Mouse (Mus musculus): Measurements from ENCODE around the gene Pnpla1. TPM values are rescaled to one million over a fixed set of nuclear protein-coding genes. Genes with fewer than 3 reads are reported as not detected.

Gene Pnpla1
- total and polyA plus RNA-seq, 3 experiments, result not detected

DNA sequence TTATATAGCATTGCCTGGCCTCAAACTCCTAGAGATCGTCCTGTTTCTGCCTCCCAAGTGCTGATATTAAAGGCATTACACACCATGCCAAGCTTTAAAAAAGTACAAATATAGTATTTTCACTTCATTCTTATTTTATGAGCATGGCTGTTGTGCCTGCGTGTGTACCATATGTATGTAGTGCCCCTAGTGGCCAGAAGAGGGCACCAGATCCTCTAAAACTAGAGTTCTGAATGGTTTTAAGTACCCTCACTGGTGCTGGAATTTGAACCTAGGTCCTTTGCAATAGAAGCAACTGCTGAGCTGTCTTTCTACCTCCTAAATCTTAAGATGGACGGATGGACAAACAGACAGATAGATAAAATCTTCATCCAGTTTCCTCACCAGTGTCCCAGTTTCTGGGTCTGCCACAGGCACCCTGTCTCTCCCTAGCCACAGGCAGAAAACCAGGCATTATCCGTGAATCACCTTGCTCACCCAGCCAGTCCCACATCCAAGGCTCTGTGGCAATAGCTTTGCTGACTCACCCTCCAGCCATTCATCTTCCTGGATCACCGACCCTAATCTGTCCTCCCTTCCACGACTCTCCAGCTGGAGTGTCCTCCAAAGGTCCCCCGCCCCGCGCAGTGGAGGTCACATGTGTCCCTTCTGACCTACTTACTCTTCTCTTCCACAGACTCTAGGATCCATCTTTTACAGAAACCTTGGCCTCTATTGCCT is 2.9 kb upstream of the Pnpla1 start:
- DNase-seq (ENCODE audit: extremely low read depth), result peak; percentile 40

GRCm38 (mm10) chr17:28856030-28856429 is 2.2 kb upstream of the Pnpla1 start:
- Histone ChIP-seq H3K27me3 (replicated peaks) (no peaks in the 10 kb centered on the region), H3K4me1 (ENCODE audit: control insufficient read depth in 1 of 2, insufficient read depth in 2 of 2) (no peaks in the 10 kb centered on the region), H3K9ac (ENCODE audit: insufficient read depth, low read depth) (no peak overlapping the region), H3K4me3 (replicated peaks in 1 of 3; ENCODE audit: low read depth in 2 of 3, low read length in 2 of 3, poor library complexity in 1 of 3) (no peak overlapping the region), H3K27ac (ENCODE audit: insufficient read depth, low read depth) (no peak overlapping the region), H3K79me2 (replicated peaks; ENCODE audit: control insufficient read depth, extremely low read depth, insufficient read depth, poor library complexity, severe bottlenecking) (no peaks in the 10 kb centered on the region), H3K9me3 (replicated peaks; ENCODE audit: low read length) (peaks cover 12% of the 10 kb centered on the region), H3K36me3 (replicated peaks in 1 of 2; ENCODE audit: control insufficient read depth in 1 of 2, insufficient read depth in 1 of 2, low read length in 1 of 2) (no peaks in the 10 kb centered on the region), H3K4me2 (ENCODE audit: insufficient read depth, low read depth, poor library complexity, severe bottlenecking) (no peak overlapping the region)
- no peak for TF ChIP-seq USF1 (IDR thresholded peaks at IDR 0.05; ENCODE audit: low read depth, low read length)
- TF ChIP-seq E2F4 (IDR thresholded peaks at IDR 0.05; ENCODE audit: insufficient replicate concordance, low read depth, low read length), result no peak
- TF ChIP-seq ELF1 (IDR thresholded peaks at IDR 0.05; ENCODE audit: low read depth, low read length), result no peak
- no peak for TF ChIP-seq MAZ (IDR thresholded peaks at IDR 0.05; ENCODE audit: low read depth, low read length)
- no peak for TF ChIP-seq PAX5 (IDR thresholded peaks at IDR 0.05; ENCODE audit: low read length)
- TF ChIP-seq ZMIZ1 (IDR thresholded peaks at IDR 0.05; ENCODE audit: low read depth, low read length), result no peak
- no peak for TF ChIP-seq JUND (conservative IDR thresholded peaks at IDR 0.05; ENCODE audit: low read depth, low read length)
- TF ChIP-seq CHD1 (IDR thresholded peaks at IDR 0.05; ENCODE audit: low read depth, low read length), result no peak
- no peak for TF ChIP-seq MAFK (IDR thresholded peaks at IDR 0.05; ENCODE audit: insufficient replicate concordance, low read length)
- dilution Hi-C loops (cut with MboI; ENCODE audit: extremely low pct_ligation_motif_present, extremely low pct_unique_long_range_greater_than_20kb, low sequenced_read_pairs), result no loop called here
- in situ Hi-C loops (cut with MboI; ENCODE audit: low pct_ligation_motif_present, low pct_unique_long_range_greater_than_20kb, low sequenced_read_pairs), result no loop called here
- DNase-seq (ENCODE audit: extremely low read depth), result no peak

More for the DNA sequence above, 2.9 kb upstream of the Pnpla1 start:
- no peaks in the 10 kb centered on the region for H3K4me1 ChIP-seq (ENCODE audit: control insufficient read depth in 1 of 2, insufficient read depth in 2 of 2)
- TF ChIP-seq CTCF (conservative IDR thresholded peaks at IDR 0.05 in 1 of 2, IDR thresholded peaks at IDR 0.05 in 1 of 2; ENCODE audit: low read depth in 2 of 2, low read length in 2 of 2) (peak in 1 of 2 experiments; percentile 63; a peak in 2 of 4 replicates), ZC3H11A (IDR thresholded peaks at IDR 0.05; ENCODE audit: low read depth, low read length) (no peak), RAD21 (IDR thresholded peaks at IDR 0.05; ENCODE audit: low read depth, low read length) (peak; percentile 49), SMC3 (IDR thresholded peaks at IDR 0.05; ENCODE audit: low read depth, low read length) (peak; percentile 34; the same call in 1 of the 2 replicates)
- H3K4me2 ChIP-seq (ENCODE audit: insufficient read depth, low read depth, poor library complexity, severe bottlenecking), result no peak overlapping the region
- dilution Hi-C loops (cut with MboI; ENCODE audit: extremely low pct_ligation_motif_present, extremely low pct_unique_long_range_greater_than_20kb, low sequenced_read_pairs) (no loop called here), in situ Hi-C loops (cut with MboI; ENCODE audit: low pct_ligation_motif_present, low pct_unique_long_range_greater_than_20kb, low sequenced_read_pairs) (no loop called here)
- H3K4me3 ChIP-seq (replicated peaks in 1 of 3; ENCODE audit: low read depth in 2 of 3, low read length in 2 of 3, poor library complexity in 1 of 3), result no peak overlapping the region
- no peaks in the 10 kb centered on the region for H3K27me3 ChIP-seq (replicated peaks)
- H3K9ac ChIP-seq (ENCODE audit: insufficient read depth, low read depth), result no peak overlapping the region
- peaks cover 12% of the 10 kb centered on the region for H3K9me3 ChIP-seq (replicated peaks; ENCODE audit: low read length)
- H3K27ac ChIP-seq (ENCODE audit: insufficient read depth, low read depth), result no peak overlapping the region
- H3K79me2 ChIP-seq (replicated peaks; ENCODE audit: control insufficient read depth, extremely low read depth, insufficient read depth, poor library complexity, severe bottlenecking), result no peaks in the 10 kb centered on the region
- H3K36me3 ChIP-seq (replicated peaks in 1 of 2; ENCODE audit: control insufficient read depth in 1 of 2, insufficient read depth in 1 of 2, low read length in 1 of 2), result no peaks in the 10 kb centered on the region

DNA sequence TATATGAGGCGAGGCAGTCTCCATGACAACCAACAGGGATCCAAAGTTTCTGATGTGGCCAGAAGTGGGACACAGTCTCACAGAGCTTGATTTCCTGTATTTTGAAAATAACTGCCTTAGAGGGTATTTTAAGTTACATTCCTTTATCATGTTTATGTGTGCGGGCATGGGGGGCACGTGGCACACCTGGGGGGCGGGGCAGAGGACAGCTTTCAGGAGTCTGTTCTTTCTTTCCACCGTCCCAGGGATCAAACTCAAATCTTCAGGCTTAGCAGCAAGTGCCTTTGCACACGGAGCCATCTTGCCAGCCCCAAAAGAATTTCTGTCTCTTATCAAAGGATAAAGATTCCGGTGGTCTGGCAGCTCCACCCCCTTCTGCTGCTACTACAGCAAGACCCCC is 5.7 kb downstream of the Pnpla1 start:
- no peak overlapping the region for H3K9ac ChIP-seq (ENCODE audit: insufficient read depth, low read depth)
- H3K9me3 ChIP-seq (replicated peaks; ENCODE audit: low read length), result no peaks in the 10 kb centered on the region
- H3K36me3 ChIP-seq (replicated peaks in 1 of 2; ENCODE audit: control insufficient read depth in 1 of 2, insufficient read depth in 1 of 2, low read length in 1 of 2), result no peaks in the 10 kb centered on the region
- dilution Hi-C loops (cut with MboI; ENCODE audit: extremely low pct_ligation_motif_present, extremely low pct_unique_long_range_greater_than_20kb, low sequenced_read_pairs), result no loop called here
- TF ChIP-seq GABPA (IDR thresholded peaks at IDR 0.05; ENCODE audit: insufficient replicate concordance, low read depth, low read length), result no peak
- TF ChIP-seq JUND (conservative IDR thresholded peaks at IDR 0.05; ENCODE audit: low read depth, low read length), result no peak
- no peak for TF ChIP-seq HCFC1 (IDR thresholded peaks at IDR 0.05; ENCODE audit: low read depth, low read length)
- no peak for TF ChIP-seq TBP (conservative IDR thresholded peaks at IDR 0.05; ENCODE audit: low read depth, low read length)
- TF ChIP-seq NRF1 (IDR thresholded peaks at IDR 0.05; ENCODE audit: low read depth, low read length), result no peak
- no peak for TF ChIP-seq BHLHE40 (IDR thresholded peaks at IDR 0.05; ENCODE audit: low read depth, low read length)
- no peak for TF ChIP-seq ZNF384 (IDR thresholded peaks at IDR 0.05; ENCODE audit: low read depth, low read length)
- no peak for TF ChIP-seq NELFE (IDR thresholded peaks at IDR 0.05; ENCODE audit: low read depth, low read length)
- no peak for TF ChIP-seq POLR2A (IDR thresholded peaks at IDR 0.05; ENCODE audit: low read depth, low read length)
- TF ChIP-seq TCF12 (IDR thresholded peaks at IDR 0.05; ENCODE audit: low read depth, low read length), result no peak
- TF ChIP-seq KAT2A (IDR thresholded peaks at IDR 0.05; ENCODE audit: insufficient replicate concordance, low read length), result no peak
- no peak for TF ChIP-seq MXI1 (IDR thresholded peaks at IDR 0.05; ENCODE audit: low read depth, low read length)
- no peak for TF ChIP-seq CTCF (conservative IDR thresholded peaks at IDR 0.05 in 1 of 2, IDR thresholded peaks at IDR 0.05 in 1 of 2; ENCODE audit: low read depth in 2 of 2, low read length in 2 of 2)
- H3K4me1 ChIP-seq (ENCODE audit: control insufficient read depth in 1 of 2, insufficient read depth in 2 of 2), result peaks cover 3 to 4% of the 10 kb centered on the region in 2 experiments; a peak in 3 of 4 replicates
- H3K27ac ChIP-seq (ENCODE audit: insufficient read depth, low read depth), result no peak overlapping the region
- no peaks in the 10 kb centered on the region for H3K79me2 ChIP-seq (replicated peaks; ENCODE audit: control insufficient read depth, extremely low read depth, insufficient read depth, poor library complexity, severe bottlenecking)
- in situ Hi-C loops (cut with MboI; ENCODE audit: low pct_ligation_motif_present, low pct_unique_long_range_greater_than_20kb, low sequenced_read_pairs), result no loop called here
- H3K4me3 ChIP-seq (replicated peaks in 1 of 3; ENCODE audit: low read depth in 2 of 3, low read length in 2 of 3, poor library complexity in 1 of 3), result no peak overlapping the region
- no peak overlapping the region for H3K4me2 ChIP-seq (ENCODE audit: insufficient read depth, low read depth, poor library complexity, severe bottlenecking)
- no peak for DNase-seq (ENCODE audit: extremely low read depth)
- H3K27me3 ChIP-seq (replicated peaks), result no peaks in the 10 kb centered on the region

Data from CH12.LX (cell line).